Mouse (Mus musculus) frontal cortex, adult (tissue): ENCODE data around the gene Cfap157.

Source experiments
- ATAC-seq: cut with Nextera tagmentation; 2 replicates; pipeline ENCODE4 v1.9.2; 2017; ENCODE audit warnings: mild to moderate bottlenecking, moderate library complexity, mixed read lengths; ENCODE audit not compliant: low TSS enrichment

Cfap157 gene

GRCm38 (mm10) chr2:32781710-32782109, 2.5 kb downstream of the Cfap157 start:
- ATAC-seq: no peak

- no peak for ATAC-seq
Observed at GRCm38 (mm10) chr2:32779714-32780113, 4.5 kb downstream of the Cfap157 start.

- ATAC-seq: peak; percentile 28; the same call in 1 of the 2 replicates
Observed at GRCm38 (mm10) chr2:32779131-32779530, 5.1 kb downstream of the Cfap157 start.

GRCm38 (mm10) chr2:32778081-32778480, 6.1 kb downstream of the Cfap157 start:
- ATAC-seq: no peak

GRCm38 (mm10) chr2:32776192-32776591, 8.0 kb downstream of the Cfap157 start:
- no peak for ATAC-seq

- ATAC-seq: peak; percentile 95
Observed at GRCm38 (mm10) chr2:32775359-32776074, 8.7 kb downstream of the Cfap157 start, which contains the start of the genes Ttc16 and Ptrh1. Ttc16 (minus strand) TSS chr2:32775633. Ptrh1 (plus strand) TSS chr2:32775786.

GRCm38 (mm10) chr2:32772626-32773279, 11.5 kb downstream of the Cfap157 start:
- no peak for ATAC-seq

GRCm38 (mm10) chr2:32771886-32772285, 12.3 kb downstream of the Cfap157 start:
- ATAC-seq: no peak

- ATAC-seq: no peak
Observed at GRCm38 (mm10) chr2:32769327-32770085, 14.7 kb downstream of the Cfap157 start.

GRCm38 (mm10) chr2:32768661-32769285, 15.5 kb downstream of the Cfap157 start:
- no peak for ATAC-seq

GRCm38 (mm10) chr2:32767241-32767640, 17.0 kb downstream of the Cfap157 start:
- ATAC-seq: no peak

- no peak for ATAC-seq
Observed at GRCm38 (mm10) chr2:32763353-32763752, 20.9 kb downstream of the Cfap157 start.

- ATAC-seq: peak; percentile 11; the same call in 1 of the 2 replicates
Observed at GRCm38 (mm10) chr2:32761859-32762258, 22.4 kb downstream of the Cfap157 start.

- ATAC-seq: peak; percentile 17; the same call in 1 of the 2 replicates
Observed at GRCm38 (mm10) chr2:32761361-32761760, 22.9 kb downstream of the Cfap157 start.

GRCm38 (mm10) chr2:32759001-32759400, 25.2 kb downstream of the Cfap157 start:
- no peak for ATAC-seq

- ATAC-seq: no peak
Observed at GRCm38 (mm10) chr2:32758503-32758902, 25.7 kb downstream of the Cfap157 start.

GRCm38 (mm10) chr2:32757056-32757845, 27.0 kb downstream of the Cfap157 start, which contains the start of gene Tor2a:
Tor2a (plus strand) TSS chr2:32757234.
- ATAC-seq: peak; percentile 91

- 0 out of 2 replicates have a peak, but pooled peaks have one; percentile 5 for ATAC-seq
Observed at GRCm38 (mm10) chr2:32756674-32757055, 27.6 kb downstream of the Cfap157 start.

GRCm38 (mm10) chr2:32752181-32752580, 32.0 kb downstream of the Cfap157 start:
- ATAC-seq: no peak

- no peak for ATAC-seq
Observed at GRCm38 (mm10) chr2:32751665-32752033, 32.6 kb downstream of the Cfap157 start.
